Mouse (Mus musculus) bone marrow, adult 2 months (tissue): ENCODE data around the gene Sh3bp1.

Experiments used
- CTCF ChIP-seq: fragments of 200-500 bp; IDR thresholded peaks from 2 replicates; pipeline ENCODE4 v1.5.1; 2011; ENCODE audit warnings: low read length, control low read depth; ENCODE audit not compliant: control insufficient read depth, insufficient read depth
- POLR2A ChIP-seq: fragments of 200-500 bp; IDR thresholded peaks from 2 replicates; pipeline ENCODE4 v1.6.1; 2011; ENCODE audit warnings: low read depth, mild to moderate bottlenecking, control low read depth, low read length, borderline replicate concordance; ENCODE audit not compliant: control insufficient read depth

DNA sequence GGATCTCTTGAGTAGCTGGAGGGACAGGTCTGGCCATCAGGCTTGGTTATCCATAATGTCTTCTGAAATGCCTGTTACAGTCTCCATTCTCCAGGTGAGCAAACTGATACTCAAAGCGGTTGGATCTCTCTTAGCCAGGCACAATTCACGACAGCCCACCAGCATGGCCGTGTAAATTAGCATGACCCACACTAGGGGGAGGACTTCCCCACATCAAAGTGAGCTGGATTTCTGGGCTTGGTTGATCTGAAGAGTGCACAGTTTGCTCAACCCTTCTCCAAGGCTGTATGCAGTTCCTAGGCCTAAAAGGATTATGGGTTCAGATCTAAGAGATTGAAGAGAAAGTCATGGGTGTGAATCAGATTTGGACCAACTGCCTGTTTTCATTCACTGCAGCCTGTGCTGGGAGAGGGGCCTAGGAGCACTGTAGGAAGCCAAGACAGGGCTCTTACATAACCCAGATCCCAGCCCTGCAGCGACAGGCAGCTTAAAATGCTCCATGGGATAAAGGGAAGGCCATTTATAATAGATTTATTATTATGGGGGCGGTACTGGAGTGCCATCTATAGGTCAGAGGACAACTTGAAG, 27.5 kb upstream of the Sh3bp1 start:
- no peak for TF ChIP-seq POLR2A
- no peak for TF ChIP-seq CTCF
